Mouse (Mus musculus): Measurements from ENCODE around the gene Zfp773. TPM values are rescaled to one million over a fixed set of nuclear protein-coding genes. Genes with fewer than 3 reads are reported as not detected.

The Zfp773 gene
- total and polyA plus RNA-seq, 2 experiments from 2014 or later = 2.8 to 3.5 TPM

DNA sequence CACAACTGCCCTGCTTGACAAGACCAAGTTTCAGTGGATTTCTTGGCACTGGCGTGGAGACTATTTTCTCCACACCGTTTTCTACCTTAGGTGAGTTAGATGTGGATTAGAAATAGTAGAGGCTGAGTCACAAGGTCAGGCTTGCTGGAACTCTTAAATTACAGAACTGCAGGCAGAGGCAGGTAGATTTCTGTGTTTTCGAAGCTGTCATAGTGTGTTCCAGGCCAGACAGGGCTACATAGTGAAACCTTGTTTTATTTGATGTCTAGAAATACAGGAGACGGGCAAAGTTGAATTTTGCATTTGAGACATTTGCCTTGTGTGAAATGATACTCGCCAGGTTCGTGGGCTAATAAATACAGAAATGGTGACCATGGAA, 15.0 kb downstream of the Zfp773 start:
- H3K36me3 ChIP-seq (ENCODE audit: insufficient read depth, low read length) = peaks cover 18% of the 10 kb centered on the region; the same call in 1 of the 2 replicates
- 0 out of 2 replicates have a peak overlapping the region, but pooled peaks have one; percentile 71 for H3K27ac ChIP-seq
- H3K9ac ChIP-seq (replicated peaks; ENCODE audit: low read length) = 0 out of 2 replicates have a peak overlapping the region, but pooled peaks have one; percentile 71
- no peaks in the 10 kb centered on the region for H3K27me3 ChIP-seq (ENCODE audit: insufficient read depth, low read length)
- WGBS = 50% methylated on average over 6 of the region's 6 CpGs
- no peak; the same call in 1 of the 2 replicates for ATAC-seq
- no peak for TF ChIP-seq CTCF (IDR thresholded peaks at IDR 0.05; ENCODE audit: low read depth)
- H3K4me3 ChIP-seq (ENCODE audit: low read length) = peak overlapping the region; percentile 62
- peaks cover 7% of the 10 kb centered on the region; the same call in 1 of the 2 replicates for H3K4me1 ChIP-seq (ENCODE audit: insufficient read depth, low read length)
- peak overlapping the region; percentile 71 for H3K4me2 ChIP-seq (ENCODE audit: low read depth, low read length)
- H3K9me3 ChIP-seq (ENCODE audit: low read length) = no peaks in the 10 kb centered on the region
- DNase-seq (ENCODE audit: low spot score) = no peak

DNA sequence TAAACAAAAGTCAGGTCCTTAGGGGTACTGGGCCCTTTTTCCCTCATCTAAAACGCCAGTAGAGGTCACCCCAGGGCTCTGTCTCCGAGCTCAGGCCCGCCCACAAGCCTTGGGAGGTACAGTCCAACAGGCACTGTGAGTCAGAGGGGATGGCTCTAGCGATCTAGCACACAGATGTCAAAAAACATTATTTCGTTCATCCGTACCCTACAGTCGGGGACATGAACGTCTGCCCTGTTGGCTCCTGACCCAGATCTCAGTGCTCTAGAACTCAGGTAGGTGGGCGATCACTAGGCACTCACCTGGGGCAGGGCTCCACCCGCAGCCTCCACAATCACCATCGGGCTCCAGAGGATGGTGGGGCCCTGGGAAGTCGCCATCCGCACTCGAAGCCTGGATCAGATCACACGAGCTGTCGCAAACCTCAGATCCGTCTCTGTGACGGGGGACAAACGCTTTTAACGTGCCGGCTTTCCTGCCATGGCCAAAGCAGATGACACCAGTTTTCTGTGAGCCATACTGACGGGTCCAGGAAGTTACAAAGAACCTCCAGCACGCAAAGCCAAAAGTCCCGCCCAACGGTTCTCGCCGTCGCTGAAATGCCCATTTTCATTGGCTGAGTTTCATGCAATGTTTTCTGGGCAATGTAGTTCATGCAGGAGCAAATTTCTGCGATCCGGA, 15.5 kb downstream of the Zfp773 start, which contains the start of gene Zfp954:
Gene Zfp954 (minus strand): TSS at position 568 of the 681 bp plus-strand sequence.
- Histone ChIP-seq H3K9ac (replicated peaks; ENCODE audit: low read length) (peak within 1 kb of the TSS; percentile 71), H3K4me3 (ENCODE audit: low read length) (peak within 1 kb of the TSS; percentile 62), H3K9me3 (ENCODE audit: low read length) (no peaks in the 10 kb centered on the region), H3K27ac (peak within 1 kb of the TSS; percentile 71; the same call in 1 of the 2 replicates), H3K4me2 (ENCODE audit: low read depth, low read length) (peak within 1 kb of the TSS; percentile 71), H3K4me1 (ENCODE audit: insufficient read depth, low read length) (peaks cover 7% of the 10 kb centered on the region; the same call in 1 of the 2 replicates), H3K27me3 (ENCODE audit: insufficient read depth, low read length) (no peaks in the 10 kb centered on the region), H3K36me3 (ENCODE audit: insufficient read depth, low read length) (peaks cover 23% of the 10 kb centered on the region; the same call in 1 of the 2 replicates)
- DNase-seq (ENCODE audit: low spot score) (peak; percentile 93), ATAC-seq (peak; percentile 94)
- under 1% methylated on average over 30 of the region's 30 CpGs for WGBS
- TF ChIP-seq CTCF (IDR thresholded peaks at IDR 0.05; ENCODE audit: low read depth) = peak; percentile 55

DNA sequence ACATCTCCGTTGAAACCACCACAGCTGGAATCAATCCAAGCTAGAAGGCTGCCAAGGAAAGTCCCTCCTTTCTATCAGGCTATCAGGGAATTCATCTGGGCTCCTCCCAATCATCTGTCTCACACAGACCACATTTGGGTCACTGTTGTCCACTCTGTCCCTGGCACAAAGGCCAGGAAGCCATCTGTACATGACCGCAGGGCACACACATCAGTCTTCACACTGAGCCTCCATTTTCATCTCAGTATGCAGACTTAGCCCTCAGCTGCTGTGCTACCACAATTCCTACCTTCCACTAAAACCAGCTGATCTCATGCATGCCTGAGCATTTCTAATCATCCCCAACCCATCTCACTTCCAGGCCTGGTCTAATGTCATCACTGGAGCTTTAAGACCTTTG, 18.1 kb downstream of the Zfp773 start:
- peaks cover 39% of the 10 kb centered on the region for H3K36me3 ChIP-seq (ENCODE audit: insufficient read depth, low read length)
- 83% methylated on average over 2 of the region's 2 CpGs for WGBS
- H3K4me1 ChIP-seq (ENCODE audit: insufficient read depth, low read length) = peaks cover 7% of the 10 kb centered on the region; the same call in 1 of the 2 replicates
- no peak for TF ChIP-seq CTCF (IDR thresholded peaks at IDR 0.05; ENCODE audit: low read depth)
- H3K9ac ChIP-seq (replicated peaks; ENCODE audit: low read length) = no peak overlapping the region
- H3K27ac ChIP-seq = no peak overlapping the region
- no peak overlapping the region for H3K4me3 ChIP-seq (ENCODE audit: low read length)
- H3K4me2 ChIP-seq (ENCODE audit: low read depth, low read length) = no peak overlapping the region
- ATAC-seq (no peak), DNase-seq (ENCODE audit: low spot score) (no peak)
- H3K27me3 ChIP-seq (ENCODE audit: insufficient read depth, low read length) = no peaks in the 10 kb centered on the region
- H3K9me3 ChIP-seq (ENCODE audit: low read length) = no peaks in the 10 kb centered on the region

DNA sequence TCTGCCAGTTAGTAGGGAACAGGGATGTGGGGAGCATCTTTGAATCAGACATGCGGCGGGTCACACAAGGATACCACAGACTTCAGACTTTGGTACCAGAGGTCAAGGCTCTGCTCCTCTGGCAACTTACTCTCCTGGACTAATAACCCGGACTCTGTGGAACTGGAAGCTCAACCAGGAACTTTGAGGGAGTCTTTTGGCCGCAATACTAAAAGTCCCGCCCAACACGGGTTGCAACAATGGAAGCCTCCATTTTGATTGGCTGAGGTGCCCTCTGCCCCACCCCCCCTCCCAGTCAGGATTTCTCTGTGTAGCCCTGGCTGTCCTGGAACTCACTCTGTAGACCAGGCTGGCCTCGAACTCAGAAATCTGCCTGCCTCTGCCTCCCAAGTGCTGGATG, 28.1 kb downstream of the Zfp773 start:
- Histone ChIP-seq H3K27ac (no peak overlapping the region), H3K4me2 (ENCODE audit: low read depth, low read length) (no peak overlapping the region), H3K4me1 (ENCODE audit: insufficient read depth, low read length) (no peaks in the 10 kb centered on the region), H3K36me3 (ENCODE audit: insufficient read depth, low read length) (no peaks in the 10 kb centered on the region), H3K4me3 (ENCODE audit: low read length) (no peak overlapping the region), H3K27me3 (ENCODE audit: insufficient read depth, low read length) (no peaks in the 10 kb centered on the region), H3K9me3 (ENCODE audit: low read length) (no peaks in the 10 kb centered on the region), H3K9ac (replicated peaks; ENCODE audit: low read length) (no peak overlapping the region)
- no peak for ATAC-seq
- 92% methylated on average over 7 of the region's 7 CpGs for WGBS
- no peak for TF ChIP-seq CTCF (IDR thresholded peaks at IDR 0.05; ENCODE audit: low read depth)
- DNase-seq (ENCODE audit: low spot score) = no peak

Other genes starting within 250 kb of the Zfp773 start
- gene Aurkc, start 141.5 kb downstream of the Zfp773 start, total RNA-seq (2014; rRNA removed) = 0.31 TPM in 1 of 2 replicates, not detected in the other
- 0.40 TPM in 1 of 2 replicates, not detected in the other for gene Aurkc, start 141.5 kb downstream of the Zfp773 start, polyA plus RNA-seq (2015; fragmentation: Nextera tagmentation; extraction: Ambion mirVana)
- 15.8 and 20.0 TPM in 2 replicates for gene Zfp954, start 15.3 kb downstream of the Zfp773 start, total RNA-seq (2014; rRNA removed)
- 11.2 and 12.1 TPM in 2 replicates for gene Zfp954, start 15.3 kb downstream of the Zfp773 start, polyA plus RNA-seq (2015; fragmentation: Nextera tagmentation; extraction: Ambion mirVana)
- gene Zfp418, start 34.6 kb upstream of the Zfp773 start, total RNA-seq (2014; rRNA removed) = 2.8 and 5.1 TPM in 2 replicates
- 1.1 and 1.4 TPM in 2 replicates for gene Zfp418, start 34.6 kb upstream of the Zfp773 start, polyA plus RNA-seq (2015; fragmentation: Nextera tagmentation; extraction: Ambion mirVana)
- gene Zfp772, start 73.2 kb upstream of the Zfp773 start, total RNA-seq (2014; rRNA removed) = 6.7 and 7.9 TPM in 2 replicates
- 5.8 and 6.2 TPM in 2 replicates for gene Zfp772, start 73.2 kb upstream of the Zfp773 start, polyA plus RNA-seq (2015; fragmentation: Nextera tagmentation; extraction: Ambion mirVana)
- gene Vmn2r29, start 110.6 kb upstream of the Zfp773 start, total RNA-seq (2014; rRNA removed) = 1.3 and 2.3 TPM in 2 replicates
- gene Vmn2r29, start 110.6 kb upstream of the Zfp773 start, polyA plus RNA-seq (2015; fragmentation: Nextera tagmentation; extraction: Ambion mirVana) = 0.55 and 0.93 TPM in 2 replicates
- gene Gm45844, start 141.5 kb upstream of the Zfp773 start, total RNA-seq (2014; rRNA removed) = 2.6 and 8.5 TPM in 2 replicates
- 10.1 and 13.6 TPM in 2 replicates for gene Gm45844, start 141.5 kb upstream of the Zfp773 start, polyA plus RNA-seq (2015; fragmentation: Nextera tagmentation; extraction: Ambion mirVana)
- gene Clcn4, start 164.1 kb upstream of the Zfp773 start, total RNA-seq (2014; rRNA removed) = 155 and 166 TPM in 2 replicates
- 188 and 195 TPM in 2 replicates for gene Clcn4, start 164.1 kb upstream of the Zfp773 start, polyA plus RNA-seq (2015; fragmentation: Nextera tagmentation; extraction: Ambion mirVana)
- gene Vmn2r30, start 200.9 kb upstream of the Zfp773 start, total RNA-seq (2014; rRNA removed) = not detected in 2 replicates
- gene Vmn2r30, start 200.9 kb upstream of the Zfp773 start, polyA plus RNA-seq (2015; fragmentation: Nextera tagmentation; extraction: Ambion mirVana) = not detected in 2 replicates
- gene Gm45783, start 237.8 kb upstream of the Zfp773 start, total RNA-seq (2014; rRNA removed) = not detected in 2 replicates
- gene Gm45783, start 237.8 kb upstream of the Zfp773 start, polyA plus RNA-seq (2015; fragmentation: Nextera tagmentation; extraction: Ambion mirVana) = not detected in 2 replicates